Mouse (Mus musculus): ENCODE measurements around the gene Bpifb4. TPM values are rescaled to one million over a fixed set of nuclear protein-coding genes. Genes with fewer than 3 reads are reported as not detected.
A peak's percentile ranks its signal among the peaks of the same experiment; 100 is the strongest.

The Bpifb4 gene
- total and polyA plus RNA-seq, 2 experiments from 2014 or later, result 0.16 TPM; not detected in 1

GRCm38 (mm10) chr2:153952897-153953296 lies 14.9 kb downstream of the Bpifb4 start:
- TF ChIP-seq CTCF (IDR thresholded peaks at IDR 0.05; ENCODE audit: low read depth), result peak; percentile 86
- Histone ChIP-seq H3K4me1 (ENCODE audit: insufficient read depth, low read length) (no peaks in the 10 kb centered on the region), H3K9ac (replicated peaks; ENCODE audit: low read length) (no peak overlapping the region), H3K9me3 (ENCODE audit: low read length) (no peaks in the 10 kb centered on the region), H3K27me3 (ENCODE audit: insufficient read depth, low read length) (no peaks in the 10 kb centered on the region), H3K4me3 (ENCODE audit: low read length) (no peak overlapping the region), H3K27ac (no peak overlapping the region), H3K36me3 (ENCODE audit: insufficient read depth, low read length) (no peaks in the 10 kb centered on the region), H3K4me2 (ENCODE audit: low read depth, low read length) (no peak overlapping the region)
- WGBS, result 32% methylated on average over 6 of the region's 6 CpGs
- DNase-seq (ENCODE audit: low spot score) (peak; percentile 84), ATAC-seq (no peak; the same call in 1 of the 2 replicates)

GRCm38 (mm10) chr2:153953836-153954235 lies 15.8 kb downstream of the Bpifb4 start:
- WGBS, result 8% methylated on average over 6 of the region's 6 CpGs
- Histone ChIP-seq H3K9me3 (ENCODE audit: low read length) (no peaks in the 10 kb centered on the region), H3K36me3 (ENCODE audit: insufficient read depth, low read length) (no peaks in the 10 kb centered on the region), H3K4me2 (ENCODE audit: low read depth, low read length) (peak overlapping the region; percentile 18; the same call in 1 of the 2 replicates), H3K4me1 (ENCODE audit: insufficient read depth, low read length) (no peaks in the 10 kb centered on the region), H3K9ac (replicated peaks; ENCODE audit: low read length) (no peak overlapping the region), H3K4me3 (ENCODE audit: low read length) (no peak overlapping the region), H3K27ac (no peak overlapping the region), H3K27me3 (ENCODE audit: insufficient read depth, low read length) (no peaks in the 10 kb centered on the region)
- ATAC-seq, result peak; percentile 69
- TF ChIP-seq CTCF (IDR thresholded peaks at IDR 0.05; ENCODE audit: low read depth), result peak; percentile 81
- peak; percentile 82 for DNase-seq (ENCODE audit: low spot score)

- Histone ChIP-seq H3K36me3 (ENCODE audit: insufficient read depth, low read length) (no peaks in the 10 kb centered on the region), H3K4me3 (ENCODE audit: low read length) (no peak overlapping the region), H3K4me2 (ENCODE audit: low read depth, low read length) (no peak overlapping the region), H3K9me3 (ENCODE audit: low read length) (no peaks in the 10 kb centered on the region), H3K4me1 (ENCODE audit: insufficient read depth, low read length) (no peaks in the 10 kb centered on the region), H3K27me3 (ENCODE audit: insufficient read depth, low read length) (no peaks in the 10 kb centered on the region), H3K9ac (replicated peaks; ENCODE audit: low read length) (no peak overlapping the region), H3K27ac (peak overlapping the region; percentile 29; the same call in 1 of the 2 replicates)
- 64% methylated on average over 4 of the region's 4 CpGs for WGBS
- ATAC-seq, result no peak
- no peak for DNase-seq (ENCODE audit: low spot score)
- no peak for TF ChIP-seq CTCF (IDR thresholded peaks at IDR 0.05; ENCODE audit: low read depth)
These were observed 24.9 kb downstream of the Bpifb4 start for GRCm38 (mm10) chr2:153962821-153963331.

DNA sequence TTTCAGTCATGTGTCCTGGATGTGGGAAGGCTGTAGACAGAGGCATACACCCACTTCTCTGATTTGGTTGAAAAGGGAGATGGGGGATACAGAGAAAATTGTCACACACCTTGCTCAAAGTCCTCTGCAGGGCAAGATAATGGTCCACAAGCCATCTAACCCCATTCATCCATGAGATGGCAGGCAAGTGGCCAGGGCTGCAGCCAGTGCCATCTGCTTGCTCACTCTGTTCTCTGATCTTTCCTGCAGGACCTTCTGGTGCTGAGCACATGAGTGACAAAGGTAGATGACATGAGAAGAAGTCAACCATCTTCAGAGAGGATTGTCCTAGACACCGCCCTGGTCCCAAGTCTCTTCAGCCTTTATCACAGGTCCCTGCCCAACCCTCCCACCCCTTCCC lies 25.3 kb downstream of the Bpifb4 start:
- Histone ChIP-seq H3K27me3 (ENCODE audit: insufficient read depth, low read length) (no peaks in the 10 kb centered on the region), H3K4me2 (ENCODE audit: low read depth, low read length) (no peak overlapping the region), H3K36me3 (ENCODE audit: insufficient read depth, low read length) (no peaks in the 10 kb centered on the region), H3K9me3 (ENCODE audit: low read length) (no peaks in the 10 kb centered on the region), H3K27ac (no peak overlapping the region), H3K4me3 (ENCODE audit: low read length) (no peak overlapping the region), H3K4me1 (ENCODE audit: insufficient read depth, low read length) (no peaks in the 10 kb centered on the region), H3K9ac (replicated peaks; ENCODE audit: low read length) (no peak overlapping the region)
- TF ChIP-seq CTCF (IDR thresholded peaks at IDR 0.05; ENCODE audit: low read depth), result no peak
- ATAC-seq, result 0 out of 2 replicates have a peak, but pooled peaks have one; percentile 18
- DNase-seq (ENCODE audit: low spot score), result peak; percentile 38
- WGBS, result 71% methylated on average over 1 of the region's 1 CpGs

GRCm38 (mm10) chr2:153970221-153970620 lies 32.2 kb downstream of the Bpifb4 start:
- Histone ChIP-seq H3K9me3 (ENCODE audit: low read length) (no peaks in the 10 kb centered on the region), H3K36me3 (ENCODE audit: insufficient read depth, low read length) (no peaks in the 10 kb centered on the region), H3K9ac (replicated peaks; ENCODE audit: low read length) (no peak overlapping the region), H3K27me3 (ENCODE audit: insufficient read depth, low read length) (no peaks in the 10 kb centered on the region), H3K4me1 (ENCODE audit: insufficient read depth, low read length) (no peaks in the 10 kb centered on the region), H3K4me2 (ENCODE audit: low read depth, low read length) (no peak overlapping the region), H3K4me3 (ENCODE audit: low read length) (no peak overlapping the region), H3K27ac (no peak overlapping the region)
- TF ChIP-seq CTCF (IDR thresholded peaks at IDR 0.05; ENCODE audit: low read depth), result no peak
- DNase-seq (ENCODE audit: low spot score), result no peak
- WGBS, result 66% methylated on average over 5 of the region's 5 CpGs
- ATAC-seq, result no peak

DNA sequence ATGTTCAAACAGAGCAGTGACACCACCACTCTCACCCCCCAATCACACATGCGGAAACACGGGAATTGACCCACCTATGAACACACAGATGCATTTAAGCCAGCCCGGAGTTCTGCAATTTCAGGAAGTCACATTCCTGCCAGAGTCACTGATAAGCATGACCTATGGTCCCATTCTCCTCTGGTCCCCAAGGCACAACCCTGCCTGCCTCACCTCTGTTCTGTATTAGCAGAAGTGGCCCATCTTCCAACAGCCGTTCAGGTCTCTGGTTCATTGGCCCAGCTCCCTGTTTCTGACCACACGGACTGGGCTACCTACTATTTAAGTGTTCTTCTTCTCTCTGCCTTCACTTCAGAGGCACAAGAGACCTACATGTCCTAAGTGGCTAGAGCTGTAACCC lies 36.6 kb downstream of the Bpifb4 start, which contains the start of gene Bpifa6:
Gene Bpifa6, plus strand, starts transcription at position 364 of the 400 bp plus-strand sequence.
- 81% methylated on average over 5 of the region's 5 CpGs for WGBS
- DNase-seq (ENCODE audit: low spot score), result no peak

GRCm38 (mm10) chr2:153995770-153996169 lies 57.8 kb downstream of the Bpifb4 start:
- H3K4me2 ChIP-seq (ENCODE audit: low read depth, low read length), result no peak overlapping the region
- no peak overlapping the region for H3K4me3 ChIP-seq (ENCODE audit: low read length)
- H3K9ac ChIP-seq (replicated peaks; ENCODE audit: low read length), result no peak overlapping the region
- H3K27me3 ChIP-seq (ENCODE audit: insufficient read depth, low read length), result no peaks in the 10 kb centered on the region
- no peaks in the 10 kb centered on the region for H3K4me1 ChIP-seq (ENCODE audit: insufficient read depth, low read length)
- H3K36me3 ChIP-seq (ENCODE audit: insufficient read depth, low read length), result no peaks in the 10 kb centered on the region
- no peaks in the 10 kb centered on the region for H3K9me3 ChIP-seq (ENCODE audit: low read length)
- WGBS, result 11% methylated on average over 7 of the region's 7 CpGs
- ATAC-seq (no peak), DNase-seq (ENCODE audit: low spot score) (peak; percentile 90)
- no peak overlapping the region for H3K27ac ChIP-seq
- TF ChIP-seq CTCF (IDR thresholded peaks at IDR 0.05; ENCODE audit: low read depth), result peak; percentile 96

More for the DNA sequence above, 36.6 kb downstream of the Bpifb4 start, which contains the start of gene Bpifa6:
- Histone ChIP-seq H3K36me3 (ENCODE audit: insufficient read depth, low read length) (no peaks in the 10 kb centered on the region), H3K4me3 (ENCODE audit: low read length) (no peak within 1 kb of the TSS), H3K4me2 (ENCODE audit: low read depth, low read length) (no peak within 1 kb of the TSS), H3K9ac (replicated peaks; ENCODE audit: low read length) (no peak within 1 kb of the TSS), H3K27me3 (ENCODE audit: insufficient read depth, low read length) (no peaks in the 10 kb centered on the region), H3K9me3 (ENCODE audit: low read length) (no peaks in the 10 kb centered on the region), H3K4me1 (ENCODE audit: insufficient read depth, low read length) (no peaks in the 10 kb centered on the region), H3K27ac (no peak within 1 kb of the TSS)
- no peak for ATAC-seq
- TF ChIP-seq CTCF (IDR thresholded peaks at IDR 0.05; ENCODE audit: low read depth), result no peak

Data from hindbrain, postnatal 0 days (tissue).